Mouse (Mus musculus): Measurements from ENCODE around the gene Olfr727.

The Olfr727 gene

DNA sequence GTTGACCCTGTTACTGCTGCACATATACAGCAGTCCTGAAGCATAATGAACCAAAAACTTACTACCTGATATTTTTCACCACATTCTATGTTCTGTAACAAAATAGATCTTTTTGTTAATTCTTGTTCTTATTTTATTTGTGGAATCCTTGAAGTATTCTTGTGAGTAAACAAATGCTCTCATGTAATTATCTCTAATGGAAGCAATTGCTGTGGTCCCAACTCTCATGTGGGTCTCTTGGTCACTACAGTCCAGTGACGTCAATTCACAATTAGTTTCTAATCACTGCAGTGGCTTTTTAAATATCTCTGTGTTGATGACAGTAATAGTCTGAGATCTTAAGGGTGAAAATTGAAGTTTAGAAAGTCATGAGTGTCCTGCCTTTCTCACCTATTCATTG, at the start of gene Olfr727:
TSS of gene Olfr727 (plus strand) at position 301 of the 400 bp plus-strand sequence.
- no peak for DNase-seq (ENCODE audit: low read depth)

DNA sequence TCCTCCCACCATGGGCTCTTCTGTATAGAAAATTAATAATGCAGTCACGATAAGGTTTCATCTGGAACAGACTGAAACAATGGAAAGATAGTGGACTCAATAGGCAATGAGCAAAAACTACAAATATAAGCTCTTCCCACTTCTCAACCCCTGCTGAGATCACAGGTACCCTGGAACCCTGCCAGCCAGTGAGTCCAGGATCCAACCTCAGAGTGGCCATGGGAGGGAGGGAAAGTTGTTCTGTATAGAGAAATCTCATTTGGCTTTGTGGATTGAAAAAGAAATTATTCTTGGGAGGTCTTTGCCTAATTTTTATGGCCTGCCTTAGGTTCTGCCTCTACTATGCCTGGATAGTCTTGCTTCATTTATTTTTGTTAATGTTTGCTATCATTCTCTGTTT, 32.1 kb upstream of the Olfr727 start, which contains the start of gene Olfr726:
TSS of gene Olfr726 (minus strand) at position 101 of the 400 bp plus-strand sequence.
- DNase-seq (ENCODE audit: low read depth): no peak

GRCm38 (mm10) chr14:50142580-50142979, 19.6 kb downstream of the Olfr727 start, which contains the start of gene Olfr728:
TSS of gene Olfr728 (minus strand) at chr14:50142680.
- no peak for DNase-seq (ENCODE audit: low read depth)

- DNase-seq (ENCODE audit: low read depth): no peak
Measured at GRCm38 (mm10) chr14:50152810-50153209, 29.8 kb downstream of the Olfr727 start, which contains the start of gene Olfr729. TSS of gene Olfr729 (minus strand) at chr14:50152910.

All from NIH3T3 (cell line).